Mouse (Mus musculus) stomach, embryonic 14.5 days (tissue): ENCODE measurements around the gene Map2k4. TPM values are rescaled to one million over a fixed set of nuclear protein-coding genes. Genes with fewer than 3 reads are reported as not detected.

Source experiments
- ATAC-seq: fragments of 200-750 bp; cut with Nextera tagmentation; 2 replicates; pipeline ENCODE4 v1.8.0; 2017; ENCODE audit warnings: low read depth, moderate TSS enrichment; ENCODE audit not compliant: insufficient number of reproducible peaks, insufficient read depth, low FRiP score
- H3K27ac ChIP-seq: fragments of 300-500 bp; sonication (generic); 2 replicates; pipeline ENCODE4 v1.5.1; 2014; ENCODE audit warnings: mild to moderate bottlenecking, low read length, moderate library complexity, mixed read lengths
- H3K27me3 ChIP-seq: fragments of 300-500 bp; sonication (generic); 2 replicates; pipeline ENCODE4 v1.6.1; 2014; ENCODE audit warnings: low read length, control low read depth, mixed read lengths; ENCODE audit not compliant: control insufficient read depth, insufficient read depth
- H3K36me3 ChIP-seq: fragments of 300-500 bp; sonication (generic); 2 replicates; pipeline ENCODE4 v1.6.1; 2014; ENCODE audit warnings: mild to moderate bottlenecking, control low read depth, low read length, moderate library complexity, mixed read lengths; ENCODE audit not compliant: control insufficient read depth, insufficient read depth
- H3K4me1 ChIP-seq: fragments of 300-500 bp; sonication (generic); 2 replicates; pipeline ENCODE4 v1.6.1; 2014; ENCODE audit warnings: low read length, control low read depth, mixed read lengths; ENCODE audit not compliant: control insufficient read depth, insufficient read depth
- H3K4me2 ChIP-seq: fragments of 300-500 bp; sonication (generic); replicated peaks from 2 replicates; pipeline ENCODE4 v1.6.1; 2014; ENCODE audit warnings: low read depth, low read length, control low read depth
- H3K4me3 ChIP-seq: fragments of 300-500 bp; sonication (generic); 2 replicates; pipeline ENCODE4 v1.5.1; 2014; ENCODE audit warnings: low read depth, low read length, control low read depth
- H3K9ac ChIP-seq: fragments of 300-500 bp; sonication (generic); replicated peaks from 2 replicates; pipeline ENCODE4 v1.6.1; 2014; ENCODE audit warnings: low read depth, mild to moderate bottlenecking, control low read depth, low read length, moderate library complexity, mixed read lengths
- H3K9me3 ChIP-seq: fragments of 300-500 bp; sonication (generic); 2 replicates; pipeline ENCODE4 v1.6.1; 2016; ENCODE audit warnings: low read depth, low read length, control low read depth; ENCODE audit not compliant: control insufficient read depth
- WGBS: fragments of 180-500 bp; shearing (Covaris S2); extraction: QIAGEN DNeasy Blood & Tissue Kit; methylation state at CpG from one replicate; pipeline ENCODE4 v1.1.7; 2014; 5-methylcytosine and 5-hydroxymethylcytosine counted together
- polyA plus RNA-seq: library from polyadenylated mRNA; unstranded; fragments of >200 nt; fragmentation: Nextera tagmentation; extraction: Ambion mirVana; gene quantifications from 2 replicates; pipeline ENCODE4 v1.2.1, GENCODE M21; 2014

Map2k4 gene
- polyA plus RNA-seq, 1 experiment from 2014 or later, result 77.9 TPM

DNA sequence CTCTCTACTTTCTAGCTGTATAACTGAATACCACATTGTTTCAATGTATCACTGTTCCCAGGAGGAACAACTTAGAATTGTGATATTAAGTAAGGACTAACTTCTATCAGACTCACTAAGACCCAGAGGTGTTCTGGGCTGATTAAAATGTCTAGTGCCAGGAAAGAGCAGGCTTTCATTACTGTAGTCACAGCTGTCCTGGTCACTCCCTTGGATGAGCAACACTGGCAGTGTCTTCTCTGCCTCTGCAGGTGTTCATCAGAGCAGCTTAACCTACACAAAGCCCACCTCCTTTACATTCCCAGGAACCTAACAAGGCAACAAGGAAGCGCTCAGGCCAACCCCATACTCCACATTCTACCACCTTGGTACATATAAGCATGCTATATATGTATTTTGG, 8.5 kb downstream of the Map2k4 start:
- Histone ChIP-seq H3K4me1 (peaks cover 17% of the 10 kb centered on the region), H3K27me3 (no peaks in the 10 kb centered on the region), H3K4me3 (no peak overlapping the region), H3K9ac (no peak overlapping the region), H3K36me3 (peaks cover 8% of the 10 kb centered on the region; the same call in 1 of the 2 replicates), H3K9me3 (no peaks in the 10 kb centered on the region), H3K27ac (no peak overlapping the region), H3K4me2 (no peak overlapping the region)
- no peak for ATAC-seq
- 88% methylated on average over 1 of the region's 1 CpGs for WGBS

DNA sequence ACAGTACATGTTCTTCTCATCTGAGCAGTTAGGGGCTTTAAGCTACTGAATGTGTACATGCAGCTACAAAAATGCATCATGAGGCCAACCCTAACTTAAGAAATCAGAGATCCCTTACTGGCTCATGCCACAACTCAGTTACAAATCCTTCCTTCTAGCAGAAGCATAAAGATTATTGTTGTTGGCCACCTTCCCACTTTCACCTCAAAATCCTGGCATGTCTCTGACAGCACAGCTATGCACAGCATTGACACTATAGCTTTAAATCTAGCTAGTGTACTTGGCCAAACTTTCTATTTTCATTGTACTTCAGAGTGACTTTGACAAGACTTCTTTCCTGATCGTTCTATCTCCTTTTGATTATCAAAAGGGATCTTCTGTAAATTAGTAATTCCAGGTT, 9.0 kb downstream of the Map2k4 start:
- Histone ChIP-seq H3K4me3 (no peak overlapping the region), H3K27me3 (no peaks in the 10 kb centered on the region), H3K27ac (no peak overlapping the region), H3K36me3 (peaks cover 8% of the 10 kb centered on the region; the same call in 1 of the 2 replicates), H3K9ac (no peak overlapping the region), H3K9me3 (no peaks in the 10 kb centered on the region), H3K4me1 (peaks cover 17% of the 10 kb centered on the region), H3K4me2 (no peak overlapping the region)
- ATAC-seq, result no peak
- 52% methylated on average over 1 of the region's 1 CpGs for WGBS

DNA sequence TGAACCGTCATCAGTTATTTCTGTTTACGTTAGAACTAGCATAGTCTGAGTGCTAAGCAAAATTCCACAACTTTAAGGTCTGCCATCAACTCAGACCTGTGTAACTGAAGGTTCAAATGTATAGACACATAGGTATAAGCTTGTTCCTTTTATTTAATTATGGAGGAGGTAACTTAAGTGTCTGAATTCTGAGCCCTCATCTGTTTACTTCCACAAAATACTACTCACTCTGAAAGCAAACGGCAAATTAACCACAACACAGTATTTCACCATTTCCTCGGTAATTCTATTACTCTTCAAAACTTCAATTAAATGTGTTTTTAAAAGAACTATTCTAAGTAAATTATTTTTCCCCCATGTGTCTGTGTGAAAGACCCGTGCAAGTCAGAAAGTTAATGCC, 10.3 kb downstream of the Map2k4 start:
- no peak overlapping the region for H3K9ac ChIP-seq
- H3K4me3 ChIP-seq, result no peak overlapping the region
- peaks cover 8% of the 10 kb centered on the region; the same call in 1 of the 2 replicates for H3K36me3 ChIP-seq
- no peak for ATAC-seq
- H3K9me3 ChIP-seq, result no peaks in the 10 kb centered on the region
- H3K4me2 ChIP-seq, result no peak overlapping the region
- WGBS, result 36% methylated on average over 5 of the region's 5 CpGs
- no peaks in the 10 kb centered on the region for H3K27me3 ChIP-seq
- H3K4me1 ChIP-seq, result peaks cover 22% of the 10 kb centered on the region
- H3K27ac ChIP-seq, result no peak overlapping the region

DNA sequence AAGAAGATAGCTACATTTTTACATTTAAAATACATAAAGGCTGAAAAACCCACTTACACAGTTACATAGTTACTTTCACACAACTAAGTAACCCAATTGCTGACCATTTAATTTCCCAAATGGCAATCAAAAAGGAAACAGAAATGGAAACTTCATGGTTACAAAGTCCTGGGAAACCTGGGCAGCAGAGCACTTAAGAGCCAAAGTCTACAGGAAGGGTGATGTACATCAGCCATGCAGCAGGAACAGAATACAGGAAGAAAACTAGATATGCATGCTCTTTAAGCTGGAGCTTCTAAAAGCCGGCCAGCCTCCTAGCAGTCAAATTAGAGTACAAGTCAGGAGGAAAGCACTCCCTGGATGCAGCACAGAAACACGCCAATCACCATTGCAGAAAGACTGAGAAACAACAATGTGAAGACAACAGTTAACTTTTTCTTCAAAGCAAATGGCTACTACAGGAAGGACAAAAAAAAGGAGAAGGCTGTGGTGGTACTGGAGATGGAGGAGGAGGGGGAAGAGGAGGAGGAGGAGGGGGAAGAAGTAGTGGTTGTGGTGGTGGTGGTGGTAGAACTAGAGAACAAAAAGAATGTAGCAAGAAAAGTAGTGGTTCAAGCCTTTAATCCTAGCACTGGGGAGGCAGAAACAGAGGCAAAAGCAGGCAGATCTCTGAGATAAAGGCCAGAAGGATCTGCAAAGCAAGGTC, 11.0 kb downstream of the Map2k4 start:
- WGBS, result 67% methylated on average over 2 of the region's 2 CpGs
- H3K27me3 ChIP-seq, result no peaks in the 10 kb centered on the region
- no peak for ATAC-seq
- H3K9ac ChIP-seq, result no peak overlapping the region
- H3K4me1 ChIP-seq, result peaks cover 22% of the 10 kb centered on the region
- H3K27ac ChIP-seq, result no peak overlapping the region
- no peak overlapping the region for H3K4me2 ChIP-seq
- H3K9me3 ChIP-seq, result no peaks in the 10 kb centered on the region
- H3K4me3 ChIP-seq, result no peak overlapping the region
- peaks cover 8% of the 10 kb centered on the region; the same call in 1 of the 2 replicates for H3K36me3 ChIP-seq

DNA sequence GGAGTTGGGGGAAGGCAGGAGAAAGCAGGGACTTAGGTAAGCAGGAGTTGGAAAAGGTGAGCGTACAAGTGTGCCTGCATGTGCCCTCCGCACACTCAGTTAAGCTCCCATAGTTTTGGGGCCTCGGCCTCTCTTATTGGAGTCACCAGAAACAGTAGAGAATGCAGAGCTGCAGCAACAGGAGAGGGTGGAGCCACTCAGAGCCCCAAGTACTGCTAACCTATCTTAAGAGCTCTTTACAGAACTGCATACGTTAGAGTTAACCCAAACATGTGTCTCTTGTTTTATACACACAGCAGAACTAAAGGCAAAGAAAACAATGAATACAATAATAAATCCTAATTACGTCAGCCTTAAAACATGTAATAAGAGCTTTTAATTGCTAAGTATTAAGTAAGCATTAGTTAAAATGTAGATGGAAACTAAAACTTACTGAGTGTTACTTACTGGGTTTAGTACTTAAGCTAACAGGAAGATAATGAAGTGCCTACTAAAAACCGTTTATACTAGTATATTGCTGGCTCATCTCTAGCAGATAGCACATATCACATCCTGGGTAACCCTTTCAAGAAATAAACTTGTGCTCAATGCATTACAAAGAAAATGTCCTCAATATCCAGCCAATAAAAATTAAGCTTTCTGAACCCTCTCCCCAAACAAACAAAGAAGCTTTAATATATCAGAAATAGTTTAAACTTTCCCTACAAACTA, 14.0 kb downstream of the Map2k4 start:
- H3K4me3 ChIP-seq, result no peak overlapping the region
- no peaks in the 10 kb centered on the region for H3K27me3 ChIP-seq
- no peak for ATAC-seq
- H3K9me3 ChIP-seq, result no peaks in the 10 kb centered on the region
- no peak overlapping the region; the same call in 1 of the 2 replicates for H3K27ac ChIP-seq
- H3K9ac ChIP-seq, result no peak overlapping the region
- H3K36me3 ChIP-seq, result no peaks in the 10 kb centered on the region
- WGBS, result 47% methylated on average over 6 of the region's 6 CpGs
- H3K4me2 ChIP-seq, result no peak overlapping the region
- H3K4me1 ChIP-seq, result peaks cover 24% of the 10 kb centered on the region

DNA sequence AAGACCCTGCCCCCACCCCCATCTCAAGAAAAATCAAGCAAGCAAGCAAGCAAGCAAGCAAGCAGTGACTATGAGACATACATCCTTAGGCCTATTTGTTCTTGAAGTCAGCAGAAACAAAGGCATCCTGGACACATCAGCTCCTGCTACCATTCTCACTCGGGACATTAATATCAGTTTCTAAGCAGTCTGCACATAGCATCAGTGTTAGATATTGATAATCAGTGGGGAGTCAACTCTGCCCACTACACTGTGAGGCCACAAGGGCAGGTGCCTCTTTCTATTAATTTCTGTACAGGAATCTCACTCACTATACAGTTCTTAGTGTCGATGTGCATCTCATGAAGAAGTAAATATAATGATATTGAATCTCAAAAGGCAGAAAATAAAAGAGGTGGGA, 14.6 kb downstream of the Map2k4 start:
- H3K36me3 ChIP-seq, result no peaks in the 10 kb centered on the region
- H3K4me1 ChIP-seq, result peaks cover 22% of the 10 kb centered on the region
- no peak overlapping the region for H3K4me2 ChIP-seq
- H3K27ac ChIP-seq, result no peak overlapping the region; the same call in 1 of the 2 replicates
- no peak overlapping the region for H3K4me3 ChIP-seq
- H3K9me3 ChIP-seq, result no peaks in the 10 kb centered on the region
- WGBS, result 70% methylated on average over 2 of the region's 2 CpGs
- no peaks in the 10 kb centered on the region for H3K27me3 ChIP-seq
- ATAC-seq, result no peak
- H3K9ac ChIP-seq, result no peak overlapping the region

DNA sequence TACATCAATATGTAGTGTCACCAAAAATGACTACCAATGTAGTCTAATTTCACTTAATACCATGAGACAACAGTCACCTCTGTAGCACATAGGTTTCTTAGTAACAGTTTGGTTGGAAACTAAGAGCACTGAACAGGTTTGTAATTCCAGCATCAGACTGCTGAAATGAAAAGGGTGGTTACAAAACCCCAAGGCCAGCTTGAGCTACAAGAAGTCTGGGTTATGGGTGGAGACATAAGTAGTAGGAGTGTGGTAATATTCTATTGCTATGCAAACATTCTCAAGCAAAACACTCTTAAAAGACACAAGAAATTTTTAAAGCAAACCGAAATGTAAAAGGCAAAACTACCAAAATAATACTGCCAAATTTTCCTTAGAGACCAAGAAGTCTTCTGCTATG, 16.6 kb downstream of the Map2k4 start:
- Histone ChIP-seq H3K9ac (no peak overlapping the region), H3K4me3 (no peak overlapping the region), H3K9me3 (no peaks in the 10 kb centered on the region), H3K27ac (no peak overlapping the region), H3K27me3 (no peaks in the 10 kb centered on the region), H3K4me2 (no peak overlapping the region), H3K4me1 (peaks cover 7% of the 10 kb centered on the region), H3K36me3 (no peaks in the 10 kb centered on the region)
- WGBS, result 98% methylated on average over 1 of the region's 1 CpGs
- ATAC-seq, result no peak

DNA sequence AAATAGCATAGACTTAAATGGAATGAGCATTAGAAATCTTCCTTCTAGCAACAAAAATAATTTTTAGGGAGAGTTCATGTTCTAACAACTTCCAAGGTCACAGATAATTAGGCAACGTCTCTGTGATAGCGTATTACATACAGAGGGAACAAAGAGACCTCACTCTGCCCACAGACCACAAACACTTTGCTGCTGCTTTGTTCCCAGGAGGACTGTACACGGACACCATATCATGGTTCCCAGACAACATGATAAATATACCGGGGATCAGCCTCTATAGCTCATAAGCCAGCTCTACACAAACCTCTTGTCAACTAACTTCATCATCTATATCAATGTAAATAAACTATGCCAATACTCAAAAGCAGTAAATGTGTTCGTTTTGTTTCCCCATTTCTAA, 18.1 kb downstream of the Map2k4 start:
- H3K4me1 ChIP-seq, result peaks cover 7% of the 10 kb centered on the region
- H3K4me3 ChIP-seq, result no peak overlapping the region
- WGBS, result 65% methylated on average over 5 of the region's 5 CpGs
- H3K9ac ChIP-seq, result no peak overlapping the region
- no peak overlapping the region for H3K4me2 ChIP-seq
- ATAC-seq, result no peak
- no peak overlapping the region for H3K27ac ChIP-seq
- no peaks in the 10 kb centered on the region for H3K27me3 ChIP-seq
- no peaks in the 10 kb centered on the region for H3K9me3 ChIP-seq
- H3K36me3 ChIP-seq, result no peaks in the 10 kb centered on the region
